Mouse (Mus musculus): Measurements from ENCODE around the gene Magoh. TPM values are rescaled to one million over a fixed set of nuclear protein-coding genes. Genes with fewer than 3 reads are reported as not detected.

The Magoh gene
- polyA plus RNA-seq, 1 experiment from 2014 or later, result 181 TPM

DNA sequence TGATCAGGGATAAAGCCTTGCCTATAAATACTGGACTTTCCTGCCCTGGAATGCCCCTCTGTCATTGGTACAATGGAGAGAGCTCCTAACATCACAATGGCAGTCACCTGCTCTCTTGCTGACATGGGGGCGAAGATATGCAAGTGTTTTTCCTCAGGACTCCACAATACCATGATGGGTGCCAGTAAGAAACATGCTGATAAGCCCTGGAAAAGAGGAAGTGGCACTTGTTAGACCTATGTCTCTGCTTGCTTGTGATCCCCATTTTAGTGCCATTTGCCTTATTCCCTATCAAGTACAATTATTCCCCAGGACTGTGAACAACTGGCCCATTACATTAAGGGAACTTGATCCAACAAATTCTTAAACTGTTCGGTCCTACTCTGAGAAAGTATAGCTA lies 49.2 kb downstream of the Magoh start:
- no peak for ATAC-seq (ENCODE audit: low read depth)
- Histone ChIP-seq H3K27ac (ENCODE audit: low read length) (no peak overlapping the region), H3K36me3 (ENCODE audit: control insufficient read depth, insufficient read depth, low read length) (no peaks in the 10 kb centered on the region), H3K4me1 (replicated peaks; ENCODE audit: control insufficient read depth, insufficient read depth, low read length) (no peaks in the 10 kb centered on the region), H3K9me3 (ENCODE audit: control insufficient read depth, low read length) (no peaks in the 10 kb centered on the region), H3K4me3 (ENCODE audit: low read length) (no peak overlapping the region), H3K4me2 (ENCODE audit: low read depth, low read length) (no peak overlapping the region), H3K9ac (ENCODE audit: low read length) (no peak overlapping the region), H3K27me3 (ENCODE audit: control insufficient read depth, insufficient read depth, low read depth, low read length) (no peaks in the 10 kb centered on the region)
- WGBS, result 76% methylated on average over 2 of the region's 2 CpGs

DNA sequence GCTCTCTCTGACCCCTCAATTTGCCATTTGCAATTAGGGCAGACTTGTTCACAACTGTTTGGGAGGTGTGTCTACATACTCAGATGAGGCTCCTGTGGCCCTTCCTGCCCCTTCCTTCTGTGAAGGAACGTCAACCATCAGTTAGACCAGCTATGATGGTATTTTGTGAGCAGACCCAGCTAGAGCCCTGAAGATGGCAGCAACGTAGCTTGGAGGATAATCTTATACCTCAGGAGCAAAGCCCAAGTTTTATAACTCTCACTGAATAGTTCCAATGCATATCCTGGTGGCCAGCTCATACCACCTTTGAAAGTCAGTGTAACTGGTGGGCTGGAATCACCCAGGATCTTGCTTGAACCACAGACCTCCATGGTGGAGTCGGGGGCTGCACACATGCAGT lies 51.9 kb downstream of the Magoh start:
- no peaks in the 10 kb centered on the region for H3K36me3 ChIP-seq (ENCODE audit: control insufficient read depth, insufficient read depth, low read length)
- ATAC-seq (ENCODE audit: low read depth), result no peak
- no peak overlapping the region for H3K4me3 ChIP-seq (ENCODE audit: low read length)
- no peaks in the 10 kb centered on the region for H3K4me1 ChIP-seq (replicated peaks; ENCODE audit: control insufficient read depth, insufficient read depth, low read length)
- H3K4me2 ChIP-seq (ENCODE audit: low read depth, low read length), result no peak overlapping the region
- H3K9me3 ChIP-seq (ENCODE audit: control insufficient read depth, low read length), result no peaks in the 10 kb centered on the region
- WGBS, result 73% methylated on average over 3 of the region's 3 CpGs
- H3K27ac ChIP-seq (ENCODE audit: low read length), result no peak overlapping the region
- no peak overlapping the region for H3K9ac ChIP-seq (ENCODE audit: low read length)
- no peaks in the 10 kb centered on the region for H3K27me3 ChIP-seq (ENCODE audit: control insufficient read depth, insufficient read depth, low read depth, low read length)

DNA sequence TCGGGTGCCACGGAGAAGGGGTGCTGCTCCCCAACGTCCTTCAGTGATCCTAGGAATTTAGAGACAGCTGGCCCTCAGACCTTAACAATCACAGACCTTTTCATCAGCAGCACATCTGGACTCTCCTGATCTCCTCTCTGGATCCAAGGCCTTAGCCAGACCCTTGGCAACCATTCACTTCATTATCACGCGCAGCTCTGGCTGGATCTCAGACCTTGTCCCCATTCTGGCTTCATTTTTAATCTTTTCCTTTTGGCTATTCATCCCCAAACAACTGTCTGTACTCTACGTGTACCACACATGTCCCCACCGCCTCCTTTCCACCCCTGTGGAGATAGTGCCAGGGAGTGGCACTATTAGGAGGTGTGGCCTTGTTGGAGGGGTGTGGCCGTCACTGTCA lies 53.7 kb downstream of the Magoh start:
- 63% methylated on average over 8 of the region's 8 CpGs for WGBS
- H3K4me2 ChIP-seq (ENCODE audit: low read depth, low read length), result no peak overlapping the region
- no peak for ATAC-seq (ENCODE audit: low read depth)
- H3K9ac ChIP-seq (ENCODE audit: low read length), result no peak overlapping the region
- no peak overlapping the region for H3K4me3 ChIP-seq (ENCODE audit: low read length)
- no peak overlapping the region for H3K27ac ChIP-seq (ENCODE audit: low read length)
- no peaks in the 10 kb centered on the region for H3K9me3 ChIP-seq (ENCODE audit: control insufficient read depth, low read length)
- no peaks in the 10 kb centered on the region for H3K36me3 ChIP-seq (ENCODE audit: control insufficient read depth, insufficient read depth, low read length)
- peaks cover 6% of the 10 kb centered on the region; the same call in 1 of the 2 replicates for H3K4me1 ChIP-seq (replicated peaks; ENCODE audit: control insufficient read depth, insufficient read depth, low read length)
- no peaks in the 10 kb centered on the region for H3K27me3 ChIP-seq (ENCODE audit: control insufficient read depth, insufficient read depth, low read depth, low read length)

DNA sequence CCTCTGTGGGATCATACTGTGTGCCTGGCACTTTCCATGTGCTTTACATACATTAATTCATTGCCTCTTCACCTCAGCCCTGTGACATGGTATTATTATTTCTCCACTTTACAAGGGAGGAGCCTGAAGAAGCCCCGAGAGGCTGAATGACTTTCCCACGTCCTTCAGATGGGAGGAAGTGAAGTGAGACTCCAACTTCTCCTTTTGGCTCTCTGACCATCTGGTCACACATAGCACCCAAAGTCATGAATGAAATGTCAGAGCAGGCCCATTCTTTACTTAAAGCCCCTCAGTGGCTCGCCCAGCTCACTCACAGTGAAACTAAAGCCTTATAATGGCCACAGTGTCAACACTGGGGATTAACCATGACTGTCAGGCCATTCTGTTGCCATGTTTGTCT lies 55.7 kb downstream of the Magoh start:
- no peak overlapping the region for H3K27ac ChIP-seq (ENCODE audit: low read length)
- no peak overlapping the region for H3K4me3 ChIP-seq (ENCODE audit: low read length)
- 56% methylated on average over 3 of the region's 3 CpGs for WGBS
- no peak for ATAC-seq (ENCODE audit: low read depth)
- H3K4me1 ChIP-seq (replicated peaks; ENCODE audit: control insufficient read depth, insufficient read depth, low read length), result peaks cover 6% of the 10 kb centered on the region; the same call in 1 of the 2 replicates
- H3K27me3 ChIP-seq (ENCODE audit: control insufficient read depth, insufficient read depth, low read depth, low read length), result no peaks in the 10 kb centered on the region
- H3K9ac ChIP-seq (ENCODE audit: low read length), result no peak overlapping the region
- H3K4me2 ChIP-seq (ENCODE audit: low read depth, low read length), result no peak overlapping the region
- H3K36me3 ChIP-seq (ENCODE audit: control insufficient read depth, insufficient read depth, low read length), result no peaks in the 10 kb centered on the region
- H3K9me3 ChIP-seq (ENCODE audit: control insufficient read depth, low read length), result no peaks in the 10 kb centered on the region

Other genes with a start within 250 kb of the Magoh start
- gene Dmrtb1, start 195.5 kb upstream of the Magoh start, polyA plus RNA-seq (2015; fragmentation: Nextera tagmentation; extraction: Ambion mirVana), result not detected in 2 replicates
- 0.26 and 0.40 TPM in 2 replicates for gene Lrp8, start 77.5 kb upstream of the Magoh start, polyA plus RNA-seq (2015; fragmentation: Nextera tagmentation; extraction: Ambion mirVana)
- 117 and 121 TPM in 2 replicates for gene 0610037L13Rik, start 10.1 kb downstream of the Magoh start, polyA plus RNA-seq (2015; fragmentation: Nextera tagmentation; extraction: Ambion mirVana)
- gene Cpt2, start 43.9 kb downstream of the Magoh start, polyA plus RNA-seq (2015; fragmentation: Nextera tagmentation; extraction: Ambion mirVana), result 43.7 and 51.1 TPM in 2 replicates
- gene Slc1a7, start 88.6 kb downstream of the Magoh start, polyA plus RNA-seq (2015; fragmentation: Nextera tagmentation; extraction: Ambion mirVana), result 0.16 and 0.19 TPM in 2 replicates
- gene Podn, start 216.7 kb downstream of the Magoh start, polyA plus RNA-seq (2015; fragmentation: Nextera tagmentation; extraction: Ambion mirVana), result 1.5 and 1.8 TPM in 2 replicates

All from lung, embryonic 16.5 days (tissue).